Mouse (Mus musculus) left cerebral cortex, adult 18-20 months (tissue): Measurements from ENCODE around the gene Hk2. TPM values are rescaled to one million over a fixed set of nuclear protein-coding genes. Genes with fewer than 3 reads are reported as not detected.

Experiments
- DNase-seq, 2 experiments: peaks; one replicate each; pipeline ENCODE4 v3.0.0; 2021 to 2022; ENCODE audit warnings: low spot score in 2 of 2, mixed read lengths in 1 of 2
- long read RNA-seq, 2 experiments: library from polyadenylated mRNA; stranded (forward); transcript quantifications; one replicate each; pipeline ENCODE4 v2.0.0; 2021
- total RNA-seq, 2 experiments: library from RNA; stranded (reverse); gene quantifications; 2 replicates each; pipeline ENCODE4 v1.2.3; 2021

Hk2 gene
- 1 to 10 TPM; 2.5 to 4.4 TPM for total RNA-seq
- long read RNA-seq, experiment 1, full-length matches to known transcripts, result 2 of 2 reads
- long read RNA-seq, experiment 1, partial matches to known transcripts, result 0 of 2 reads
- long read RNA-seq, experiment 1, other reads (novel, unspliced or antisense), result 0 of 2 reads
- long read RNA-seq, experiment 2, partial matches to known transcripts, result 0 of 1 reads
- long read RNA-seq, experiment 2, other reads (novel, unspliced or antisense), result 1 of 1 reads

DNA sequence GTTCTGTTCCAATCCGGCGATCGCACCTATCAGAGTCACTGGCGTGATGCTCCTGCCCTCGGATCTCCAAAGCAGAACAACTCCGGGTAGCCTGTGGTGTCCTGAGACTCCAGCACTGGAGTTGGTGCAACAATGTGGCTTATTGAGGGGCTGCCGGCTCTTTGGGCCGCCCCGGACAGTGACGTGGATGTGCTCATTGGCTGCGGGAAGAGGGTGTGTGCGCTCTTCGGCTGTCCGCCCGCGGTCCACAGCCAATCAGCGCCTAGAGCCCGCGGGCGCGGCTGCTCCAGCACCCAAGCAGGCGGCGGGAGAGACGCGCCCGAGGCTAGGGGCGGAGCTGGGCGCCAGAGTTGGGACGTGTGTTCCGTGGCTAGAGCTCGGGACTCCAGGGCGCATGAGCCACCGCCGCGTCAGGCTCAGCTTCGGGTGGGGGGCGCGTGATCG, at the start of gene Hk2:
Gene Hk2, minus strand, starts transcription at position 134 of the 444 bp plus-strand sequence.
- peak; percentile 65 to 80 for DNase-seq

DNA sequence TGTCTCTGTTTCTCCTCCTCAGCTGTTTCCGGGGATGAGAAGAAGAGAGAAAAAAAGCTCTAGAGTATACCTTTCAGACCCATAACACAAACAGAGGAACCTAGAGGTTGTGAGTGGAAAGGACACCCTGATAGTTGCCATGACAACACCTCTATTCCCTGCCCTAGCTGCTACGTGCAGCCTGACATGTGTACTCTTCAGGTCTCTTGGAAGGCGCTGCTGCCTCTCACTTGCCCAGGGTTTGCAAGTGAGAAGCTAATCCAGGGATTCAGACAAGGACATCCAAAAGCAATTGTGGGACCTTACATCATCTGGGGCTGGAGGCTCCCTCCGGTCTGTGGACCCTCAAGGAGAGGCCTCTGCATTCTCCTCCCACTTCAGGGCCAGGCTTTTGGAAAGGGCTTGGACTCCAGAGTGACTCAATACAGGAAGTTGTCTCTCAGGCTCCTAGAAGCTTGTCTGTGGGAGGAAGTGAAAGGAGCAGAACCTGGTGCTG, 47.6 kb upstream of the Hk2 start:
- no peak for DNase-seq

DNA sequence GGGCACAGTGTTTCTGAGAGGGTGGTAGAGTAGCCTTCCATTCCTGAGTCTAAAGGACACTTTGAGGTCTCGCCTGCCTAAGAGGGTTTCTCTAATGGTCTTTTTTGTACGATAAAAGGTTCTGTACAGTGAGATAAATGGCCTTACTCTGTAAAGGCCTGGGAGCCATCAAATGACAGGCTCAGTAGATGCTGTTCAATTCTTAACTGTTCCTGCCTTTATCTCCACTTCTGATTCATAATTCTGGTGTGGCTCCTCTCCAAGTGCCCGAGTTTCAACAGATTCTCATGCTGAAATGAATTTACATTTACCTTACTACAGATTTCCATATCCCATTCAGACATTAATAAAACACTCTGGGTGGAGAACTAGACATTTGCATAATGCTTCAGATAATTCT, 46.5 kb upstream of the Hk2 start:
- DNase-seq, result no peak

DNA sequence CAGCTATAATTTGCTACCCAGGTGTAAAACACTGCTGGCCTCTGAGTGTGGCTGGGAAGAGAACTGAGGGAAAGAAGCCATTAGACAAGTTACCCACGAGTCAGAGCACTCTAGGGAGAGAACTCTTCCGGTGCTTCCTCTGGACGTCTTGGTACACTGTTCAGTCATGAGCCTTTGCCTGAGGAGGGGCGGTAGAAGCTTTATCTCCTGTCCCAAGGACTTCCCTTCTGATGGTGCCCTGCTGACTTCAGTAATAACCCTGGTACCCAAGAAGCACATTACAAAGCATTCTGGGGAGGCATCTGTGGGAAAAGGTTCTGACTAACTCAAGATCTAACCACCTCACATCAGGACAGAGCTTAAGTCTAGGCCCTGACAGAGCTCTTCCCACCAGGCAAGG, 40.6 kb upstream of the Hk2 start:
- DNase-seq, result no peak

DNA sequence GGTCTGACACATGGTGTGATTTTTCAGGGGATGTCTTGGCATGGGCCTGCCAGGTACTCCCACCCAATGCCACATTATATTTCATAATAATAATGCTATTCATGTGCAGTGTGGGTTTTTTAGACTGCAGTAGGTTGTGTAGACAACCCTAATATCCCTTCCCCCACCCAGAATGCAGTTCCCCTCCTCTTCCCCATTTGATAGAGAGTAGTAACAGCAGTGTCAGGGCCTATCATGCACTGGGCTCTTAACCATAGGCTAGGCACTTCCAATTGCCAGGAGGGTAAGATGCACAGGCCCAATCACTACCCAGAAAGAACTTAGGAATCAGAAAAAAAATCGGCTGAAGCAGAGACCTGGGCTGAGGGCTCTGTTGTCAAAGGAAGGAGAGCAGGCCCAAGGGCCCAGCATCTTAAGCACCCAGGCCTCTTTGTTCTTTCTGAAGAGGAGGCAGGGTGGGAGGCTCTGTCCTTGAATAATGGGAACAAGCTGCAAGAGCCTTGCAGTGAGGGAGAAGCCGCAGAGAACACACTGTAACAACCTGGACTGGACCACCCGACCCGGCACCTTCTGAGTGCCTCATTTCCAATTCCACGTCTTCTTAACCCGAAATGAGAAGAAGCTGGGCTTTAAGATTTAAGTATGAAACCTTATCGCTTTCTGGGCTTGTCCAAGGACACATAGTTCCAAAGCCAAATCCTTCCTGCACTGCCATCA, 33.9 kb upstream of the Hk2 start:
- no peak for DNase-seq

DNA sequence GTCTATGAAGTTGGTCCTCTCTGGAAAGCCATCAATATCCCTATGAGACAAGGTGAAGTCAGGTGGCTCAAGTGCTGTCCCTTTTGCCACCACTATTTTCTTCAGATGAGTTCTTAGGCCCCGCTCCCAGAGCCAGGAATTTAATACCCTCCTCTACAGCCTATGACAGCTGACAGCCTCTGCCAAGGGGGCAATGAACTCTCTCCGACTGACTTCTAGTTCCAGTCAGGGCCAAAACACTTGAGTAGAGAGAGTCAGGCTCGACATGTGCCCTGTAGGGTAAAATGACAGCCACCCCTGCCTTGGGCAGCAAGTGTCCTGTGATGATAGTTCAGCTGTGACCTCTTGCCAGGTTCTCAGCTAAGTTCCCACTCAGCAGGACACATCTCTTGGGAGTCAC, 32.7 kb upstream of the Hk2 start:
- DNase-seq, result no peak

DNA sequence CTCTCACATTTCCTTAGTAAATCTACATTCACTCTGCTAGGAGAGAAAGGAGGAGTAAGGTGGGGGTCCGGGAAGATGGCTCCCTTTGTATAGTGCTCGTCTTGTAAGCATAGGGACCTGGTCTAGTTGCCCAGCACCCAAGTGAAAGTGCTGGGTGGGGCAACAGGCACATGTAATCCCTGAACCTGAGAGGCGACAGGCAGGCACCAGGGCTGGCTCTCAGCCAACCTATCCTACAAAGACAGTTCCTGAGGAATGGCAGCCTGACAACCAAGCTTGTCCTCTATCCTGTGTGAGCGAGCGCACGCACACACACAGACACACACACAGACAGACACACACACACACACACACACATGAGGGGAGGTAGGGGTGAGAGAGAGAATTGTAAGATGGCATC, 32.2 kb upstream of the Hk2 start:
- no peak for DNase-seq

DNA sequence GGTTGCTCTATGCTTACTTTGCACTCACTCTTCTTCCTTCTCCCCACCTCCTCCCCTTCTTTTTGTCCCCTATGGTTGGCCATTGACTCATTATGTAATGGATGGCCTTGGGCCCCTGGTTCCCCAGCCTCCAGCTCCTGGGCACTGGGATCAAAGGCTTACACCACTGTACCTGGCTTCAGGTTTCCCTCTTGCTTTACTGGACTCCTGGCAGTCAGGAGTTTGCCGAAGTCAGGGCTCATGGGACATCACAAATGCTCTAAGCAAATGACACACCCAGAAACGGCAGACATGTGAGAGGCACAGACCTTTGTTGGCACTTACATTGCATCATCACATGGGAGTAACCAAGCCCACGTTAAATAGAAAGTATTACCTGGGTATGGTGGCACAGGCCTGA, 31.6 kb upstream of the Hk2 start:
- DNase-seq, result no peak

DNA sequence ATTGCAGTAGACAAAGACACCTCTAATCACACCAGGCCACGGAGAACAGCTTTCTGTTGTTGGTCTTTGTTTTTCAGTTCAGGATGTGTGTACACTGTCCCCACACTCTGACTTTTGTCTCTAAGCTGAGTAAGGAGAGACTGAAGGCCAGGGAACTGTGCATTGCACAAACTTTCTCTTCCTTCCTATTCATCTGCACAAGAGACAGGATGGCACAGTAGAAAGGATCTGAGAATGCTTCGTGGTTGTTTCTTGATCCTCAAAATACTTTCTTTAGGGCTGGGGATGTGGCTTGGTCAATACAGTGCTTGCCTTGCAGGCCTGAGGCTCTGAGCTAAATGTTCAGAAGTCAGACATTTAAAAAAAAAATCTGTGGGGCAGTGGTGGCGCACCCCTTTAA, 30.7 kb upstream of the Hk2 start:
- no peak for DNase-seq

DNA sequence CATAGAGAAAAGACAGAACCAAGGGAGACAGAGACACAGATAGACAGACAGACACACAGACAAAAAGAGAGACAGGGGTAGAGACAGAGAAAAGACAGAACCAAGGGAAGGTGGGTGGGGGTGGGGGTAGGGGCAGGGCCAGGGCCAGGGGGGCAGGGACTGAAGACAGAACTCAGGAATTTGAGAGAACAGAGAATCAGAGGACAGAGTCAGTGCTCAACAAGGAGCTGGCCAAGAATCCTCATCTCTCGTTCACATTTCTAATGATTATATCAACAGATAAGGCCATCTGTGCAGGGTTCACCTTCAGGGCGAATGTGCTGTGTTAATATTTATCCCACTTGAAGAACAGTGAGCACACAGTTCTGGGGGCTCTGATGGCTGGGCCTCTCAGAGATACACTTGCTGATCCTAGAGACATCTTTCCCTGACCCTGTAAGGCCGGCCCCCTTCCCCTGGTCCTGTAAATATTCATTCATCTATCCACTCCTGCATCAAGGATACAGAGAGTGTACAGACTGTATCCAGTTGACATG, 24.0 kb upstream of the Hk2 start:
- DNase-seq, result no peak

DNA sequence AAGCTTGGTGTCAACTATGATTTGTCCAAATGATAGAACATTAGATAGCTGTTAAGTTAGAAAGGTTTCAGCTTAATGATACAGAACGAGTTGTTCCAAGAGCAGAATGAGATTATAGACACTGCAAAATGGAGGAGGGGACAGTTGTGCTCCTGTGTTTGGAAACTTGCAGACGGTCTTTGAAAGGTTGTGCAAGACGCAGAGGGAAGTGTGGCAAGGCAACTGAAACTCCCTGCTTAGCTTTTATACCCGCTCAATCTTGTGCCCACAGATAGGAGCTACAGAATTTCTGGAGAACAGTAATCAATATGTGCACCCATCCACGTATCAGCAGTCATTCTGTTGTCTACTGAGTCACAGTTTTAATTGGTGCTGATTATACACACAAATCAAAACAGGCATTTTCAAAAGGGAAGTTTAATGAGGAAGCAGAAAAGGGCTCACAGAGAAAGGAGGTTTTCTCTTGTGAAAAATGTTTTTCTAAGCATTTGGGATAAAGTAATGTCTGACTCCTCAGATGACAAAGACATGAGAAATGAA, 23.1 kb upstream of the Hk2 start:
- DNase-seq, result no peak

DNA sequence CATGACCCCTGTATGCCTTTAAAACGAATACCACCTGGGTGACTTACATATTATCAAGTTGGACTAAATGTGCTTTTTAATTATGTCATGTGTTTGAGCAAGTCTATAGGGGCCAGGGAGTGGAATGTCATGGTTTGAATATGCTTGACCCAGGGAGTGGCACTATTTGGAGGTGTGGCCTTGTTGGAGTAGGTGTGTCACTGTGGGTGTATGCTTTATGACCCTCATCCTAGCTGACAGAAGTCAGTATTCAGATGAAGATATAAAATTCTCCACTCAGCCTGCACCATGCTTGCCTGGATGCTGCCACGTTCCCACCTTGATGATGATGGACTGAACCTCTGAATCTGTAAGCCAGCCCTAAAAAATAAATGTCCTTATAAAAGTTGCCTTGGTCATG, 16.6 kb upstream of the Hk2 start:
- DNase-seq, result no peak

DNA sequence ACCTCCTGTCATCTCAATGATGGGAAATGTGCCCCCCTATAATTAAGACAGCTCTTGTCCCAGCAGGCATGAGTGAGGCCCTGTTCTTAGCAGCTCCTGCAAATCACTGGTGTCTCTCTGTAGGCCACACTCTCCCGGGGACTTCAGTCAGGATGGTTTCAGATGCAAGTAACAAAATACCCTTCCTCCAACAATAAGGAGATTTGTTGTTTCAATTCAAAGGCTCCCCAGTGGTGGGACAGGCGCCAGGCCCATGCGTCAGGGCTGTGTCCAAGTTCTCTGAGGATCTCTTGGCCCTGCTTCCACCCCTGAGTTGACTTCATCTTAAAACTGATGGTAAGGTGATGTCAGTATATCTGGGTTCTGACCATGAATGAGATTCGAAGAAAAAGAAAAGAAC, 9.7 kb upstream of the Hk2 start:
- no peak for DNase-seq

DNA sequence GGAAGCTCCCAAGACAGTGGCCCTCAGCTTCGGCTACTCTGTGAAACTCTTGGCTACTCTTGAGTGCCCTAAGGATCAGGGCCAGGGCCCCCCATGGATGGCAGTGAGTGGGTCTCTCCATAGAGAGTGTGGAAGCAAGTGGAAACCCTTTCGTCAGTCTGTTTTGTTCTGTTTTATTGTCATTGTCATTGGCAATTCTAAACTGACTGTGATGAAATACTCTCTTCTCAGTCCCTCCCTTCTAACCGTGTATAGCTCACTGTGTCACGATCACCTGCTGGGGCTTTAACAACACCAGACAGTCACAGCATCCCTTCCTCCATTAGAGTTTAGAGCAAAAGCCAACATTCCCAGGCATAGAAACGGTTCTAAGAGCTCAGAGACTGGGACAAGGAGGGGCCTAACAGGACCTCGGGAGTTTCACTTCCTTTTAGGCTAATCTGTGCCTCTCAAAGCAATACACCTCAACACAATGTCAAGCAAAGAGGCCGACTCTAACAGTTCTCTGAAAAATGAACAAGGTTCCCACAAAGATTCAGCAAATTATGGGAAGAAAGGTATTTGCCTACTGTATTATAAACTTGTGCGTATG, 6.6 kb upstream of the Hk2 start:
- DNase-seq, result no peak

DNA sequence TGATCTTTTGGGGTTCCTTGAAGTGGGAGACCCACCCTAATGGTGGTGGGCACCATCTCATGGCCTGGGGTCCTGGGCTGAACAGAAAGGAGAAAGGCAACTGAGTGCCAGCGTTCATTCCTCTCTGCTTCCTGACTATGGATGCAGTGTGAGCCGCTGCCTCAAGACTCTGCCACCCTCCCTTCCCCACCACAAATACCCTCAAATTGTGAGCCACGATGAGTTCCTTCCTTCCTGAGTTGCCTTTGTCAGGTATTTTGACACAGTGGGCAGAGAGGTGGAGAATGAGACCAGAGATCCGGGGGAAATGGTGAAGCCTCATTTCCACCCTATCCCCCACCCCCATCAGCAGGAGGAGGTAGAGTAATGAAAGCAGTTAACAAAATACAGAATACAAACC, 6.1 kb upstream of the Hk2 start:
- DNase-seq, result no peak

DNA sequence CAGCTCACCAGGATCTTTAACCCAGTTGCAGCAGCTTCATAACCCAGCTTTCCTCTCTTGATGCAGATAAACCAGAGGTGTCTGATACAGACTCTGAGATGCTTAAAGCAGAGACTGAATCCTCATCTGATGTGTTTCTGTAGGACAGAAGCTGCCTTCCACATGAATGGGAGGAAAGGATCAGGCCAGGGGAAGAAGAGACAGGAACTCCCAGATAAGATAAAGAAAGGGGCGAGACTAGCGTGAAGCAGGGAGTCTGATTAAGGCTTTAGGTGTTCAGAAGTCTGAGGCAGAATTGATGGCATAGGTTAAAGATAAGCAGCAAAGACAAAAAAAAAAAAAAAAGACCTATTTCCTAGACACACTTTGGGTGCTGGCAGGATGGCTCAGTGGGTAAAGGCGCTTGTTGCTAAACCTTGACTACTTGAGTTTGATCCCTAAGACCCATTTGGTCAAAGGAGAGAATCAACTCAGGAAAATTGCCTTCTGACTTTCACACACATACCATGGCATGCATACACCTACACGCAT, 2.9 kb upstream of the Hk2 start:
- DNase-seq, result no peak

DNA sequence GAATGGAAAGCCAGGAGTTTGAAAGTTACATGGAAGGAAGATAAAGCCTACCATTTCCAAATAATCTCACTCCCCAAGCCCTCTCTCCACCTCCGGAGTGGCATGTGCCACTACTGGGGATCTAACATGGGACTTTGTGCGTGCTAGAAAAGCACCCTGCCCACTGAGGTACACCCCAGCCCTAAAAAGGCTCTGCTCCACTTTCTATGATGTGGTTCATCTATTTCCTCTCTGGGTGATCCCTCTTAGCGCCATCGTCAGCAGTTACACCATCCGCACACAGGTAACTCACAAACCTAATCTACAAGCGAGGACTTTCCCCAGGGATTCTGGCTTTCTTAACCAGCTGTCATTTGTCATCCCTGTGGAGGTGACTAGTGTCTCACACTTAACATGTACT, 1.1 kb upstream of the Hk2 start:
- no peak for DNase-seq

DNA sequence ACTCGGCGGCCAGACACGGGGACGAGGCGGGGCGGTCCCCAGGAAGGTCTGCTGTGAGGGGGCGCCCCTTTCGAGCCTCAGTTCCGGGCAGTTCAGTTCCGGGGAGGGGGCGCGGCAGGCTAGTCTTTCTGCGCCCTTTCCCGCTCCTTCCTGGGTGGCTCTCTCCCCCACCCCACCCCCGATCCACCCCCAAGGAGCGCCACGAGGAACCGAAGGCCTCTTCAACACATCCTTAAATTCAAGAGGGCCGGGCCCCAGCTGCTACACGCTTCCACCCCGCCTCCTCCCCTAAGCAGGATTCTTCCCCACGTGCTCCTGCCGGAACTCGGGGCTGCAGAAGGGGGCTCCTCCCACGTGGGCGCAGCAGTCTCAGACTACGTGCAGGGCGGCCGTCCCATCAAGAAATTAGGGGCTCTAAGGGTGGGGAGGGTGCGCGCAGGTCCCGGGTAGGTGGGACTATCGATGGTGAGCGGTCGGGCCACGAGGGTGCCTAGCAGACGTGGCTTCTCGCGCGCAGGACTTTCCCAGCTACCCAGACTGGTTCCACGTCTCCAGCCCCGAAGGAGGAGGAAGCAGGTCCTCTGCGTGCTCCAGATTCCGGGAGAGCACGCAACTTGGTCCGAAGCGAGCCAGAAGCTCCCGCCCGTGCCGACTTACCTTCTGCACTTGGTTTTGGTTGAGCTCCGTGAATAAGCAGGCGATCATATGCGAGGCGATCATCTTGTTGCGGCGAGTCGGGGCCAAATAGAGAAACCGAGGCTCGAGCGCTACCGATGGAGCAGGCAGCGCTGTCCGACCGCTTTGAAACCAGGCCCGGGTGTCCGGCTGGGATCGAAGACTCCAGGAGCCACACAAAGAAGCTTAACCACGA, 758 bp downstream of the Hk2 start:
- DNase-seq, result peak in 1 of 2 experiments; percentile 15

DNA sequence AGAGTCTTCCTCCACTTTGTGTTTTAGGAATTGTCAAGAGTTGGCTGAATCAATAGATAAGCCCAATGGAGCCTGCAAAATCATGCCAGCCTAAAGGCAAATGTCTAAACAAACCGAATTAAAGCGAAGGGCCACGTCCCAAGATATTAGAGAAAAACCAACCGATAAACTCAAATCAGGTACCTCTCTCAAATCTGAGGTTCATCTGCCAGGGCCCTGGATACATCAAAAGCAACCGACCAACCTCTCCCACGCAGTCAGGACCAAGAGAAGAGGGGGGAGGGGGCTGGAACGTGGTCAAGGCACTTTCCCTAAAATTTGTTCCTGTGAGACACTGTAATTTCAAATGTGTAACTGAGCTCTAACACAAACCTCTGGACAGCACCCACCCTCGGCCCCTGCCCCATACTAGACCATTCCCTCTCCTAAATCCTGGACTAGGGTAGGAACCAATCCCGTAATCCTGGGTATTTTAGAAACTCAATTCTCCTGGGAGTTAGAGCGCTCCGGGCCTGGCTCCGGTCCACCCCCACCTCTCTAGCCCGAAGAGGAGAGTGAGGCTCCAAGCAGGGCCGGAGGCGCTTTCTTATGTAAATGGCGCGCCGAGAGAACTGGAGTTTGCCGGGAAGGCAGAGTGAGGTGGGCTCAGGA, 1.7 kb downstream of the Hk2 start:
- no peak for DNase-seq

DNA sequence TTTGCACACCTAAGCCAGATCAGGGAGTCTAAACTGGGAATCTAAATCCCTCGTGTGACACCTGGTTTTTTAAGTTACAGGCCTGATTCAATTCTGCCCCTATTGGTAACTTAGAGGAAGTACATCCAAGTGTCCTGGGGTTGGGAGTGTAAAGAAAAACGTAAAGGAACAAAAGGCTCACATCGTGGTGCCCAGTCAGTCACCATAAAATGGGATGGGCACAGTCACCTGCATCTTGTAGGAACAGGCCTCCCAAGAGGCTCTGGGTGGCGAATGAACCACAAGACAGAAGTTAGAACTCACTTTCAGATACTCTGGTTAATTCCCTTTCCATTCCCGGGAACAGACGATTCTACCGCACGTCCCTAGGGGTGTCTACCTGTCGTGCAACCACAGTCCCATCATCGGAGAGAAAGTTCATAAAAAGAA, 2.3 kb downstream of the Hk2 start:
- DNase-seq, result no peak
